Mouse (Mus musculus) heart, adult 8-10 months (tissue): Measurements from ENCODE around the gene Zfp212. TPM values are rescaled to one million over a fixed set of nuclear protein-coding genes. Genes with fewer than 3 reads are reported as not detected.
"Not testable (repeated sequence)": the region's sequence is repeated elsewhere in the genome, so short reads cannot be mapped to it uniquely, and the experiment has no call there.

Source experiments
- DNase-seq: peaks from one replicate; pipeline ENCODE4 v3.0.0; 2022; ENCODE audit warnings: low spot score
- total RNA-seq, 4 experiments: library from RNA; stranded (reverse); gene quantifications; 2 replicates each; pipeline ENCODE4 v1.2.4; 2022

The Zfp212 gene
- total RNA-seq, 4 experiments from 2014 or later = 8.2 to 9.8 (median 8.5) TPM

DNA sequence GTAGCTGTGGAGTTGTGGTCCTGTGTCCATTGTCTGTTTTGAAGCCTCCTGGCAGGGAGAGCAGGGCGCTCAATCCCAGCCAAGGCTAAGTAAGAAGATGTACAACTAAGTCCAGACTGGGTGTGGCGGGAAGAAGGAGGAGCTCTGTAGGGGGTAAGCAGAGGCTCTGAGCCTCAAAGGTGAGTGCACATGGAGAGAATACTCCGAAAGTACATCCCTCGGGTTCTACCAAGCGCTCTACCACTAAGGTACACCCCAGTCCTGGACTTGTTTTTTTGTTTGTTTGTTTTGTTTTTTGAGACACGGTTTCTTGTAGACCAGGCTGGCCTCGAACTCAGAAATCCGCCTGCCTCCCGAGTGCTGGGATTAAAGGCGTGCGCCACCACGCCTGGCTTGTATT, 22.2 kb downstream of the Zfp212 start:
- no peak for DNase-seq

DNA sequence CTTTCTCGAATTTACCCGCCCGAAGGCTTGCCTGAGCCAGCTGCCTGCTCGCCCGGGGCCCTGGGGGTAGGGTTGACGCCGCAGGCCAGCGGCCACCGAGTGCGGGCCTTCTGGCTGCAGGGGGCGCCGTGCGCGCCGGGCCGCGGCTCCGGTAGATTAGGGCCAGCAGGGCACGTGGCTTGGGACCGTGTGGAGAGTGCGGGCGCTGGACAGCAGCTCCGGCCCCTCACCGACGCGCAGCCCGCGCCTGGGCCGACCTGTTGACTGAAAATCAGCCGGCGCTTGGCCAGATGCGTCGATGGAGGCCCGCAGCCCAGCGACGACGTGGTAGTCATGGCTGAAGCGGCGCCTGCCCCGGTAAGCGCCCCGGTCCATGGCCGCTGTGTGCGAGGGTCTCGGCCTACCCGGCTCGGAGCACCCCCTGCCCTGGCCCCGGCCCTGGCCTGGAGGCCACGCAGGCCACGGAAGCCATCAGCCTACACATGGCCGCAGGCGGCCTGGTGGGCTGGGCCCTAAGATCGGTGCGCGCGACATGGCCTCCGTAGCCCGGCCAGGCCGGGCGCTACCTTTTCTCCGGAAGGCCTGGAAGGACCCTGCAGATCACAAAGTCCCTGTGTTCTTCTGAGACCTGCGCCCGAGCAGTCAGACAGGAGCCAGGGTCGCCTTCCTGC, 22.9 kb downstream of the Zfp212 start:
- DNase-seq = peak; percentile 41

DNA sequence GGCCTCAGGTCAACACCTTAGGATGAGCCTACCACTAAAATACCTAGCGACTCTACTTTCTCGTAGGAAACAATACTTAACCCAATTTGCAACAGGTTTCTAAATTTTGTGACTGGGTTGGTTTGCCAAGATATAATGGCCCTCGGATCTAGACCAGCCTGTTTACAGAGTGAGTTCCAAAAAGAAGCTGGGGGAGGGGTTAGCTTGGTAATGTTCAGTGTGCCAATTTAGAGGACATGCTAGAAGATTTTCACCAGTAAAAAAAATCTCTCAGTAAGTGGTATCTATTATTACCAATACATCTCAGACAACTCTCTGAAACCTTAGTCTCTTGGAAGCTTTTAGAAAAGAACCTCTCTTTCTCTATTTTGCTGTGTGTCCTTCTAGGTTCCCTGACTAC, 23.4 kb downstream of the Zfp212 start:
- DNase-seq = no peak

DNA sequence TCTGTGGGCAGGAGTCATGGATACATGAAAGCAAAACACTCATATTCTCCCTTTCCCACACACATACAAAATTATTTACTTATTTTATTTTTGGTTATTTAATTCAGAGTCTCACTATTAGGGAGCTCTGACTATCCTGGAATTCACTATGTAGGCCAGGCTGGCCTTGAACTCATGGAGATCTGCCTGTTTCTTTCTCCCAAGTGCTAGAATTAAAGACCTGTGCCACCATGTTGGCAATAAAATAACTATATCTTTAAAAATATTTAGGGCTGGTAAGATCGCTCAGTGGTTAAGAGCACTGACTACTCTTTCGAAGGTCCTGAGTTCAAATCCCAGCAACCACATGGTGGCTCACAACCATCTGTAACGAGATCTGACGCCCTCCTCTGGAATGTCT, 27.1 kb downstream of the Zfp212 start:
- no peak for DNase-seq

DNA sequence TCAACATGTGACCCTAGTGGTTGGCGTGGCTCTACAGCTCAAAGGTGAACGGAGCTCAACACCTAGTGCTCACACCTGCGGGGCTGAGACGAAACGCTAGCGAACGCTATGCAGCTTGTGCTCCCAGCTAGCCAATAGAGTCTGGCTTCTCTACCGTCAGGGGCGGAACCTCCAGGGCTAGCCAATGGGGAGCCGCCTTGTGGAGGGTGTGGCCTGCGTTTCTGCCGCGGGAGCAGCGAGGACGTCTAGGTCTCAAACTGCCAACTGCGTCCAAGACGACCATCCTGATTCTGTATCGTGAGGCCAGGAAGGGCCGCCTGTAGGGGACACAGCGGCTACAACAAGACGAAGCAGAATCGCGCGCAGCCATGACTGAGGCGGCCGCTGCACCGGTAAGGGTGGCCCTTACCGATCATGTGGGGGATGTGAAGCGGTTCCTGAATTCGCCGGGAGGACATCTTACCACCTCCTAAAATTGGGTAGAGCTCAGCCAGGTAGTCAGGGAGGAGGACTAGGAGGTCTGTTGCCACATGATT, 33.0 kb downstream of the Zfp212 start, which contains the start of gene Zfp956:
Gene Zfp956 (plus strand): TSS at position 200 of the 536 bp plus-strand sequence.
- DNase-seq = peak; percentile 96

DNA sequence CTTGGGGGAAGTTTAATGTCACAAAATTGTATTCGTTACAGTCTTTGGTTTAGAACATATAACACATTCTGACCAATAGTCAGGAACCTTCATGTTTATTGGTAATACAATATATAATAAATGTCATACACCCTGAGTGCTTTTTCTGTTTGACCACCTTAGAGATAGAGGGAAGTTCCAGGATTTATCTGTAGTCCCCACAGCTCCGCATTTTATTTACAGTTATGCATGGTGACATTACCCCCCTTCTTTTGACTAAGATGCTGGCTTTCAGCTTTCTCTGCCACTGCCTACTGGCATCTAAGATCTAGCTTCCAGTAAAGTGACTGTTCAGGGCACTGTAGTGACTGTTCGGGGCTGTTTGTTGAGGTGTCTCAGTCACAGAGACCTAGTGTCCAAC, 34.1 kb downstream of the Zfp212 start:
- no peak for DNase-seq

DNA sequence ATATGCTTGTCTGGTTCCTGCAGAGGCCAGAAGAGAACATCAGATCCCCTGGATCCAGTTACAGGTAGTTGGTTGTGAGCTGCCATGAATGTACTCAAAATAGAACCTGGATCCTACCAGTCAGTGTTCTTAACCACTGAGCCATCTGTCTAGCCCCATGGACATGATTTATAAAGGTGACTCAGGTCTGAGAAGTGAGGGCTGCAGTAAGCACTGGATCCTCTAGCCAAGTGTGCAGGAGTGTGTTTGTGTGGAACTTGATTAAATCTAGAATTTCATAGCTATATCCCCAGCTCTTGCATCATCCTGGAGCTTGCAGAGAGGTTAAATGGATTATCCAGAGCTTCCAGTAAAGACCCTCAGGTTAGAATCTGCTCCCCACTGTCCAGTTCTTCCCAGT, 37.5 kb downstream of the Zfp212 start:
- DNase-seq = no peak

DNA sequence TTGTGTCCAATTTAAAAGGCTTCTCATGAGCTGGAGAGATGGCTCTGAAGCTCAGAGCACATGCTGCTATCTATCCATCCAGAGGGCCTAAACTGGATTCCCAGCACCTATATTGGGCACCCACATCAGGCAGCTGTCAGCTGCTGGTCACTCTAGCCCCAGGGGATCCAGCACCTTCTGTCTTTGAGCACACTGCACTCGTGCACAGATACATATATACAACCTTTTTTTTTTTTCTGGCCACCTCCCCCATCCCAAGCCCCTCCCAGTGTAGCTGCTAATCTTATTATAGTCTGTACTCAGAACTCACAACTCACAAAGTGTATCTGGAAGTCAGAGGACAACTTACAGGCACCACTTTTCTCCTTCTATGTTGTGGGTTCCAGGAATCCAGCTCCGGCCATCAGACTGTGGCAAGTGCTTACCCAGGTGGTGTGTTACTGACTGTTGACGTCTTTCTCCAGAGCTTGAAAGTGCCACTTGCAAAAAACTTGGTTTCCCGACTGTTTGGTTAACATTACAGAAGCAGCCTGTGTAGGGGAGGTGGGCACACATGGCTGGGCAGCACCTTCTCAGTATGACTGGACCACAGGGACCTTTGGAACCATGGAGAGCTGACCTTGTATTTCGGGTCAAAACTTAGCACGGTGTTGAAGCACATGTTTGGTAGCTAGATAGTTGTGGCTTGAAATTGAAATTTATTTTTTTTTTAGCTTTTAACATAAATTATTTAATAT, 40.6 kb downstream of the Zfp212 start:
- DNase-seq = no peak

DNA sequence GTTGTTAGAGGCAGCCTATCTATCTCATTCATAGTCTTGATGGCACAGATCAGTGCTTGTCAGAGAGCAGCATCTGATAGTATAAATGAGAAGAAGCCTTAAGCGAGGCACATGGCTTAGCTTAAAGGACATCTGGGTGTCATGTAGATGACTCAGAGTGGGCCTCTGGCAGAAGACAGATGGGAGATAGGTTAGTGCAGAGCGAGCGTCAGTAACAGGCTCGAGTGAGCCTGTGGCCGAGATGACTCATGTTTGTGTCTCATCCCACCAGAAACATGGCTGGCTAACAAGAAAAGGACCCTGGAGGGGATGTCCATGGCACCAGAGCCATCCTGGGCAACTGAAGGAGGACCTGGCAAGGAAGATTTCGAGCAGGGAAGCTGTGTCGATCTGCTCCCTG, 42.8 kb downstream of the Zfp212 start:
- no peak for DNase-seq

DNA sequence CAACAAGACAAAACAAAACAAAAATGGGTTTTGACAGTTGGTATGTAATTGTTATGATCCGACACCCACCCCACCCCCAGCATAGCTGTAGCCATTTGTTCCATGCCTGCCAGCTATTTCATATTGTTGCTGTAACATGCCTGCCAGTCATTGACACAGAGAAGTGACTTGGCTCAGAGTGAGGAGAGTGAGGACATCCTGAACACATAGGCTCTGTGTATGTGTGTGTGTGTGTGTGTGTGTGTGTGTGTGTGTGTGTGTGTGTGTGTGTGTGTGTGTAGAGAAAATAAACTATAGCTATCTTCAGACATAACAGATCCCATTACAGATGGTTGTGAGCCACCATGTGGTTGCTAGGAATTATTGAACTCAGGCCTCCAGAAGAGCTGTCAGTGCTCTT, 47.9 kb downstream of the Zfp212 start:
- not testable (repeated sequence) for DNase-seq

DNA sequence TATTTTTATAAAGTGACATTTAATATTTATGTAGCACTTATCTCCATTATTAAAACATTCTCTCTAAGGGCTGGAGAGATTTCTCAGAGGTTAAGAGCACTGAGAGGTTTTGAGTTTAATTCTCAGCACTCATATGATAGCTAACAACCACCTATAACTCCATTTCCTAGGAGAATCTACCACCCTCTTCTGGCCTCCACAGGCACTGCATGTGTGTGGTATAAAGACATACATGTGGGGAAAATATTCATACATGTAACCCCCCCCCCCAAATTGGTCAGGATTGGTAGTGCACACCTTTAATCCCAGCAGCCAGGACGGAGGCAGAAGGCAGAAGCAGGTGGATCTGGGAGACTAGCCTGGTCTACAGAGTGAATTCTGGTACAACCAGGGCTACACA, 54.3 kb downstream of the Zfp212 start:
- DNase-seq = no peak

DNA sequence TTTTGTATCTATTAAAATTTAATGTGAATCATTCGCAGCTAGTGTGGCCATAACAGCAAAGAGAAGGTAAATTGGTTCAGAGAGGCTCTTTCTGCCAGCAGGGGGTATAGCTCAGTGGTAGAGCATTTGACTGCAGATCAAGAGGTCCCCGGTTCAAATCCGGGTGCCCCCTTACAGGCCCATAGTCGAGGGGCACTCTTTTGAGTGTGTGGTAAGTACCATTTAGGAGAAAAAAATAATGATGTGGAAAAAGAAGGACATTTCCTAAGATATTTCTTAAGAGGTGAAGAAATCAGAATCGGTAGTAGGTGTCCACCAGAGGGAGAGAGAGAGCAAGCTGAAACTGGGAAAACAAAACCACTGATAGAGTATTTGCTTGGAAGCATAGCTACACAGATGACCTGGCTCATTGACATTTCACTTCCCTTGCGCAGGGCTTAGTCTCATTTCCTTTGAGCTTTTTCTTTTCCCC, 58.7 kb downstream of the Zfp212 start:
- peak; percentile 88 for DNase-seq

Other genes with a start within 250 kb of the Zfp212 start
- gene Pdia4, start 107.0 kb upstream of the Zfp212 start, total RNA-seq = 10 to 100 TPM; 35.8 to 45.8 (median 38.8) TPM
- 1 to 10 TPM in 3 of 4 experiments, under 1 TPM in 1; 0.97 to 1.3 (median 1.1) TPM for gene Zfp786, start 89.6 kb upstream of the Zfp212 start, total RNA-seq
- 1 to 10 TPM; 5.9 to 8.4 (median 6.9) TPM for gene Zfp398, start 84.8 kb upstream of the Zfp212 start, total RNA-seq
- gene Zfp282, start 43.3 kb upstream of the Zfp212 start, total RNA-seq = 1 to 10 TPM; 3.7 to 4.5 (median 4.2) TPM
- 1 to 10 TPM; 1.8 to 3.4 (median 2.7) TPM for gene Zfp956, start 32.9 kb downstream of the Zfp212 start, total RNA-seq
- gene Zfp777, start 128.4 kb downstream of the Zfp212 start, total RNA-seq = 10 to 100 TPM; 11.6 to 16.1 (median 15.0) TPM
- gene Zfp746, start 166.1 kb downstream of the Zfp212 start, total RNA-seq = 10 to 100 TPM in 2 of 4 experiments, 1 to 10 TPM in 2; 9.4 to 10.9 (median 10.0) TPM